Mouse (Mus musculus): ENCODE data around the gene Szrd1. TPM values are rescaled to one million over a fixed set of nuclear protein-coding genes. Genes with fewer than 3 reads are reported as not detected.

Gene Szrd1
- polyA plus RNA-seq, 1 experiment: 126 TPM

- no peak overlapping the region for H3K27ac ChIP-seq (ENCODE audit: insufficient read depth, low read length)
- no peak for TF ChIP-seq POLR2A (IDR thresholded peaks at IDR 0.05; ENCODE audit: low read depth, low read length)
- no peak for TF ChIP-seq CTCF (IDR thresholded peaks at IDR 0.05; ENCODE audit: borderline replicate concordance, insufficient read depth, low read length)
- no peak overlapping the region for H3K4me3 ChIP-seq (ENCODE audit: insufficient read depth, low read length)
- no peaks in the 10 kb centered on the region for H3K4me1 ChIP-seq (ENCODE audit: control insufficient read depth, insufficient read depth, low read length)
Observed at GRCm38 (mm10) chr4:141099956-141100355, 39.6 kb downstream of the Szrd1 start.

DNA sequence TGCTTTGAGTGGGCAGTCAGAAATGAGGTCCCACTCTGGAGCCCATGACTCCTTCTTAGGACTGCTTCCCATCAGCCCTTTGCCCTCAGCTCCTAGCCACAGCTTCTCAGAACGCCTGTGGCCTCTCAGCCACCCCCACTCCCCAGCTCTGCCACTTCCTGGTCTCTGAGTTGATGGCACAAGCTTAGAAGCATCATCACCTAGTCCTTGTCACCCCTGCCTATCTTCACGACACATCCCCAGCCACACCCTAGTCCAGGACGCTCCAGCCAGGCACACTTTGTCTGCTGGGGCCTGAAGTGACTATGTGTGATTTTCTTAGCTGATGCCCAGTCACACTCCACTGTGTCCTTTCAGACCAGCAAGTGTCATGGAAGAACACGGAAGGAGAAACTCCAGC, 40.6 kb downstream of the Szrd1 start:
- TF ChIP-seq CTCF (IDR thresholded peaks at IDR 0.05; ENCODE audit: borderline replicate concordance, insufficient read depth, low read length) (no peak), POLR2A (IDR thresholded peaks at IDR 0.05; ENCODE audit: low read depth, low read length) (no peak)
- H3K27ac ChIP-seq (ENCODE audit: insufficient read depth, low read length): no peak overlapping the region
- H3K4me1 ChIP-seq (ENCODE audit: control insufficient read depth, insufficient read depth, low read length): no peaks in the 10 kb centered on the region
- H3K4me3 ChIP-seq (ENCODE audit: insufficient read depth, low read length): no peak overlapping the region

GRCm38 (mm10) chr4:141096710-141097109, 42.9 kb downstream of the Szrd1 start:
- TF ChIP-seq CTCF (IDR thresholded peaks at IDR 0.05; ENCODE audit: borderline replicate concordance, insufficient read depth, low read length) (no peak), POLR2A (IDR thresholded peaks at IDR 0.05; ENCODE audit: low read depth, low read length) (no peak)
- no peaks in the 10 kb centered on the region for H3K4me1 ChIP-seq (ENCODE audit: control insufficient read depth, insufficient read depth, low read length)
- H3K4me3 ChIP-seq (ENCODE audit: insufficient read depth, low read length): no peak overlapping the region
- no peak overlapping the region for H3K27ac ChIP-seq (ENCODE audit: insufficient read depth, low read length)

- Histone ChIP-seq H3K4me3 (ENCODE audit: insufficient read depth, low read length) (no peak overlapping the region), H3K4me1 (ENCODE audit: control insufficient read depth, insufficient read depth, low read length) (no peaks in the 10 kb centered on the region), H3K27ac (ENCODE audit: insufficient read depth, low read length) (no peak overlapping the region)
- TF ChIP-seq POLR2A (IDR thresholded peaks at IDR 0.05; ENCODE audit: low read depth, low read length) (no peak), CTCF (IDR thresholded peaks at IDR 0.05; ENCODE audit: borderline replicate concordance, insufficient read depth, low read length) (no peak)
Observed at GRCm38 (mm10) chr4:141095016-141095415, 44.6 kb downstream of the Szrd1 start.

DNA sequence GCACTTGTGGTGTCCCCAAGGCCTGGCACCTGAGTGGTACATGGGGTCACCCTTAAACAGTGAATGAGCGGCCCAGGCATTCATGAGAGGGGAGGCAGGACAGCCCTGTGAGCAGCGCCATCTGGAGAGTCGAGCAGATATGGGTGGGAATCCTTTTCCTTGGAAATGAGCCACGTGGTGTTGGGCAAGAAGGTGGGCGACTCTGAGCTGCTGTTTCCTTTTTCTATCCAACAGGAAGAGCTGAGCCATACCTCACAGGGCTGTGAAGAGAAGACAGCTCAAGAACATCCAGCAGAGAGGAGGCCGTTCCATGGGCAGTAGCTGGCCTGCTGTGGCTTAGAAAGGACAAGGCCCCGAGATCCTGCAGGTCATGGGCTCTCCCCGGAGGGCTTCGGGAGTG, 50.9 kb downstream of the Szrd1 start:
- Histone ChIP-seq H3K27ac (ENCODE audit: insufficient read depth, low read length) (no peak overlapping the region), H3K4me1 (ENCODE audit: control insufficient read depth, insufficient read depth, low read length) (no peaks in the 10 kb centered on the region), H3K4me3 (ENCODE audit: insufficient read depth, low read length) (no peak overlapping the region)
- no peak for TF ChIP-seq CTCF (IDR thresholded peaks at IDR 0.05; ENCODE audit: borderline replicate concordance, insufficient read depth, low read length)
- TF ChIP-seq POLR2A (IDR thresholded peaks at IDR 0.05; ENCODE audit: low read depth, low read length): no peak

- H3K4me3 ChIP-seq (ENCODE audit: insufficient read depth, low read length): no peak within 1 kb of the TSS
- TF ChIP-seq CTCF (IDR thresholded peaks at IDR 0.05; ENCODE audit: borderline replicate concordance, insufficient read depth, low read length) (no peak), POLR2A (IDR thresholded peaks at IDR 0.05; ENCODE audit: low read depth, low read length) (no peak)
- H3K4me1 ChIP-seq (ENCODE audit: control insufficient read depth, insufficient read depth, low read length): no peaks in the 10 kb centered on the region
- no peak within 1 kb of the TSS for H3K27ac ChIP-seq (ENCODE audit: insufficient read depth, low read length)
Observed at GRCm38 (mm10) chr4:141088033-141088432, 51.5 kb downstream of the Szrd1 start, which contains the start of gene Spata21. Gene Spata21, plus strand, starts transcription at chr4:141088333.

- TF ChIP-seq POLR2A (IDR thresholded peaks at IDR 0.05; ENCODE audit: low read depth, low read length): no peak
- no peaks in the 10 kb centered on the region for H3K4me1 ChIP-seq (ENCODE audit: control insufficient read depth, insufficient read depth, low read length)
- no peak overlapping the region for H3K4me3 ChIP-seq (ENCODE audit: insufficient read depth, low read length)
Observed at GRCm38 (mm10) chr4:141086862-141087261, 52.7 kb downstream of the Szrd1 start.

DNA sequence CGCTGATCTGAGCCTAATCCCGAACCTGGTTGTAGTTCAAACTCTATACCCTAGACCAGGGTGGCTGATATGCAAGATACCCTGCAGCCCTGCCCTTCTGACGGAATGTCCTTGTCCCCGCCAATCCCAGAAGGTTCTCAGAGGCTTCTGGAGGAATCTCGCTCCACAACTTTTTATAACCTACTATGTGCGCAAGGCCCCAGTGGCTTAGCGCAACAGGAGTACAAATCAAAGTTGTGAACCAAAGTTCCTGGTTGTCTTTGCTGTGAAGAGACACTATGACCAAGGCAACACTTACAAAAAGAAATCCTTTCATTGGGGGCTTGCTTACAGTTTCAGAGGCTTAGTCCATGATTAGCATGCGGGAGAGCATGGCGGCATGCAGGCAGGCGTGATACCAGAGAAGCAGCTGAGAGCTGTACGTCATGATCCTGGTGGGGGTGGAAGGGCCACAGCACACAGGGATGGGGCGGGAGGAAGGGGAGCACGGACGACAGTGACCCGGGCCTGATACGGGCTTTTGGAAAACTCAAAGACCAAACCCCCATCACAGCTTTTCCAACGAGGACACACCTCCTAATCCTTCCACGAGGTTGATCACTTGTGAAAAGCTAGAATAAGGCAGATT, 61.0 kb downstream of the Szrd1 start:
- H3K4me1 ChIP-seq (ENCODE audit: control insufficient read depth, insufficient read depth, low read length): 0 out of 2 replicates have a peak, but pooled peaks cover 5% of the 10 kb centered on the region
- H3K4me3 ChIP-seq (ENCODE audit: insufficient read depth, low read length): no peak overlapping the region
- H3K27ac ChIP-seq (ENCODE audit: insufficient read depth, low read length): no peak overlapping the region
- no peak for TF ChIP-seq POLR2A (IDR thresholded peaks at IDR 0.05; ENCODE audit: low read depth, low read length)
- TF ChIP-seq CTCF (IDR thresholded peaks at IDR 0.05; ENCODE audit: borderline replicate concordance, insufficient read depth, low read length): no peak

More at GRCm38 (mm10) chr4:141086862-141087261, 52.7 kb downstream of the Szrd1 start:
- H3K27ac ChIP-seq (ENCODE audit: insufficient read depth, low read length): no peak overlapping the region

DNA sequence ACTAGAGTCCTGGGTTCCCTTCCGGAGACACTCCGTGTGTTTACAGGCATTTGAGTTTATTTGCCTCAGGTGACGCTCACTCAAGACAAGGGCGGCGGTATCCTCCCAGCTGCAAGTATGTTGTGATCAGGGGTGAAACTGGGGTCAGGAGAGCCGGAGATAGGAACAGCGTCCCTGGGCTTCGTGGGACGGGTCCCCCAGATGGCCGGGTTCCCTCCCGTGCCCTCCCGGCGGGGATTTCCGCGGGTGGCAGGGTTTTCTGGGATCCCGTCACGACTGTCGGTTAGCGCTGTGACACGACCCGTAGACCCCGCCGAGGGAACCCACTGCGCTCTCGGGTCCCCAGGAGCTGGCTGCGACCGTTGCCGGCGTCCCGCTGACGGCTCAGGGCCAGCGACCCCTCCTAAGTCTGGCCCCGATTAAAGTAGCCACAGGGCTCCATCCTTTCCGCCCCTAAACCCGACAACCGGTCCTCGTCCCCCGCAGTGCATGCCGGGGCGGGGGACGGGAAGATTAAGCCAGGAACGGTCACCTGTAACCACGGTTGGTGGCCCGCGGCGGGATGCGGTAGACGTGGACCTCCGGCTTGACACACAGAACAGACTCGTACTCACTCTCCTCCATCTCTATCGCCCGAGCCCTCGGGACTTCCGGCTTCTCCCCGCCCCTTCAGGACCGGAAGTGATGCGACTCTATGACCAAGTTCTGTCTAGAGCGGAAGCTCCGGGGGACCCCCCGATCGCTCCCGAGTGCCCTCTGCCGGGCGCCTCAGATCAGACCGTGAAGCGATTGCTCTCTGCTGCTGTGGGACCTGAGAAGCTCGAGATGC, 61.7 kb downstream of the Szrd1 start, which contains the start of gene Necap2:
TSS of gene Necap2 (minus strand) at position 677 of the 829 bp plus-strand sequence.
- Histone ChIP-seq H3K4me1 (ENCODE audit: control insufficient read depth, insufficient read depth, low read length) (peaks cover 7% of the 10 kb centered on the region; the same call in 1 of the 2 replicates), H3K4me3 (ENCODE audit: insufficient read depth, low read length) (peak within 1 kb of the TSS; percentile 86), H3K27ac (ENCODE audit: insufficient read depth, low read length) (no peak within 1 kb of the TSS)
- peak; percentile 97 for TF ChIP-seq POLR2A (IDR thresholded peaks at IDR 0.05; ENCODE audit: low read depth, low read length)
- TF ChIP-seq CTCF (IDR thresholded peaks at IDR 0.05; ENCODE audit: borderline replicate concordance, insufficient read depth, low read length): no peak

Measured in embryonic fibroblast, embryonic 13.5 days (primary cell).